Mouse (Mus musculus) embryonic facial prominence, embryonic 10.5 days (tissue): Measurements from ENCODE around the gene Ccdc40. TPM values are rescaled to one million over a fixed set of nuclear protein-coding genes. Genes with fewer than 3 reads are reported as not detected.
A peak's percentile ranks its signal among the peaks of the same experiment; 100 is the strongest.
"Not testable (repeated sequence)": the region's sequence is repeated elsewhere in the genome, so short reads cannot be mapped to it uniquely, and the experiment has no call there.

Experiments
- DNase-seq: peaks from one replicate; pipeline ENCODE4 v3.0.0-alpha.2; 2017; ENCODE audit warnings: low spot score
- H3K27ac ChIP-seq: fragments of 300-500 bp; sonication (generic); replicated peaks from 2 replicates; pipeline ENCODE4 v1.5.1; 2016; ENCODE audit warnings: mild to moderate bottlenecking
- H3K27me3 ChIP-seq: fragments of 300-500 bp; sonication (generic); replicated peaks from 2 replicates; pipeline ENCODE4 v1.6.1; 2016; ENCODE audit warnings: low read depth, mild to moderate bottlenecking; ENCODE audit not compliant: poor library complexity, severe bottlenecking
- H3K36me3 ChIP-seq: fragments of 300-500 bp; sonication (generic); replicated peaks from 2 replicates; pipeline ENCODE4 v1.6.1; 2016; ENCODE audit warnings: mild to moderate bottlenecking, moderate library complexity
- H3K4me1 ChIP-seq: fragments of 300-500 bp; sonication (generic); 2 replicates; pipeline ENCODE4 v1.6.1; 2016
- H3K4me3 ChIP-seq: fragments of 300-500 bp; sonication (generic); 2 replicates; pipeline ENCODE4 v1.5.1; 2016; ENCODE audit warnings: mild to moderate bottlenecking, moderate library complexity
- H3K9me3 ChIP-seq: fragments of 300-500 bp; sonication (generic); 2 replicates; pipeline ENCODE4 v1.6.1; 2016; ENCODE audit warnings: mild to moderate bottlenecking
- WGBS: fragments of 180-500 bp; shearing (Covaris S2); methylation state at CpG from one replicate; pipeline ENCODE4 v1.1.7; 2016; 5-methylcytosine and 5-hydroxymethylcytosine counted together
- polyA plus RNA-seq: library from polyadenylated mRNA; unstranded; fragments of >200 nt; fragmentation: Nextera tagmentation; extraction: Ambion mirVana; gene quantifications from 2 replicates; pipeline ENCODE4 v1.2.1, GENCODE M21; 2016

Ccdc40 gene
- polyA plus RNA-seq, 1 experiment from 2014 or later, result 16.4 TPM

- no peaks in the 10 kb centered on the region for H3K9me3 ChIP-seq
- WGBS, result 91% methylated on average over 8 of the region's 8 CpGs
- H3K27me3 ChIP-seq, result no peaks in the 10 kb centered on the region
- peaks cover 16% of the 10 kb centered on the region for H3K4me1 ChIP-seq
- no peak for DNase-seq
- H3K36me3 ChIP-seq, result peaks cover 33% of the 10 kb centered on the region
- H3K4me3 ChIP-seq, result no peak overlapping the region
- H3K27ac ChIP-seq, result no peak overlapping the region
Measured at GRCm38 (mm10) chr11:119273186-119273930, 45.0 kb downstream of the Ccdc40 start.

DNA sequence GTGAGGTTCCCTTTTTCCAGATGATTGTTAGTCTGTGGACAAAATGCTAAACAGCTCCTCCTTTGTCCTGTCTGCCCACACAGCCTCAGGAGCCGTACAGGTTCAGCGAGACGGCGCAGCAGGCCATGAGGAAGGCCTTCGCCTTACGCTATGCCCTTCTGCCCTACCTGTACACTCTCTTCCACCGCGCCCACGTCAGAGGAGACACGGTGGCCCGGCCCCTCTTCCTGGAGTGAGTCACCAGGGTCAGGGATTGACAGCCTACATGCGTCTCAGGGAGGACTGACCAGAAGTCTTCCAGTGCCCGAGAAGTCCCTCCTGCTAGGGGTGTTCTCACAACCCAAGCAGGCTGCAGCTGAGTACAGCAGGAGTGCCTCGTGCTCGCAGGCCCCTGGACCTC, 52.7 kb downstream of the Ccdc40 start:
- 84% methylated on average over 15 of the region's 15 CpGs for WGBS
- Histone ChIP-seq H3K27me3 (no peaks in the 10 kb centered on the region), H3K9me3 (no peaks in the 10 kb centered on the region), H3K27ac (no peak overlapping the region), H3K36me3 (peaks cover 42% of the 10 kb centered on the region), H3K4me1 (0 out of 2 replicates have a peak, but pooled peaks cover 2% of the 10 kb centered on the region), H3K4me3 (no peak overlapping the region)
- DNase-seq, result no peak

DNA sequence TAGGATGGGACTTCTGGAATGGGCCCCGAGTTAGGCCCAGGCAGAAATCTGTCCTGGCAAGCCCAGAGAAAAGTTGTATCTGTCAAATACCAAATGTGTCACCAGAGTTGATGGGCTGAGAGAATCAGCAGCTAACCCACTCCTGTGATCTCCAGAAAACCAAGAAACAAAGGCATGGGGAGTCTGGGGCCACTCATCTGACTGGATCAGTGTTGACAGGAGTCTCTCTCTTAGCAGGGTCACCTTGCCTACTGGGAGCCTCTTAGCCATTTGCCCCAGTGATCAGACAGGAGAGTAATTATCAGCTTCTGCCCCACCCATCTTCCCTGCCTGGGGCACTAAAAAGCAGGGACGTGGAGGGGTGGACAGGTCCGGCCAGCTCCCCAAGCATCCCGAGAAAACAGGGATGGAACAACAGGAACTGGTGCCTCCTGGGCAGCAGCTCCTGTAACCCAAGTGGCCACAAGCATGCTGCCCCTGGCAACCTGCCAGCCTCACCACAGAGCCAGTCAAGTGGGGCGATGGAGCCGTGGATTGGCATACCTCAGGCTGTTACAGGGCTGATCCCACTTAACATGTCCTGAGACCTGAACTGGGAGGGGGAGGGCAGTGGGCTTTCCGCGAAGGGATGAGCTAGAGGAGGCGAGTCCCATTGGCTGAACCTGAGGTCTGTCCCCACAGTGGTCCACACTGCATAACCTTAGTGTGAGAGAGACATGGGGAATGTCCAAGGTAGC, 57.6 kb downstream of the Ccdc40 start:
- peaks cover 87% of the 10 kb centered on the region for H3K36me3 ChIP-seq
- no peaks in the 10 kb centered on the region for H3K27me3 ChIP-seq
- no peak overlapping the region for H3K27ac ChIP-seq
- no peak for DNase-seq
- H3K4me3 ChIP-seq, result no peak overlapping the region
- 0 out of 2 replicates have a peak, but pooled peaks cover 2% of the 10 kb centered on the region for H3K4me1 ChIP-seq
- H3K9me3 ChIP-seq, result no peaks in the 10 kb centered on the region
- WGBS, result 72% methylated on average over 9 of the region's 9 CpGs

DNA sequence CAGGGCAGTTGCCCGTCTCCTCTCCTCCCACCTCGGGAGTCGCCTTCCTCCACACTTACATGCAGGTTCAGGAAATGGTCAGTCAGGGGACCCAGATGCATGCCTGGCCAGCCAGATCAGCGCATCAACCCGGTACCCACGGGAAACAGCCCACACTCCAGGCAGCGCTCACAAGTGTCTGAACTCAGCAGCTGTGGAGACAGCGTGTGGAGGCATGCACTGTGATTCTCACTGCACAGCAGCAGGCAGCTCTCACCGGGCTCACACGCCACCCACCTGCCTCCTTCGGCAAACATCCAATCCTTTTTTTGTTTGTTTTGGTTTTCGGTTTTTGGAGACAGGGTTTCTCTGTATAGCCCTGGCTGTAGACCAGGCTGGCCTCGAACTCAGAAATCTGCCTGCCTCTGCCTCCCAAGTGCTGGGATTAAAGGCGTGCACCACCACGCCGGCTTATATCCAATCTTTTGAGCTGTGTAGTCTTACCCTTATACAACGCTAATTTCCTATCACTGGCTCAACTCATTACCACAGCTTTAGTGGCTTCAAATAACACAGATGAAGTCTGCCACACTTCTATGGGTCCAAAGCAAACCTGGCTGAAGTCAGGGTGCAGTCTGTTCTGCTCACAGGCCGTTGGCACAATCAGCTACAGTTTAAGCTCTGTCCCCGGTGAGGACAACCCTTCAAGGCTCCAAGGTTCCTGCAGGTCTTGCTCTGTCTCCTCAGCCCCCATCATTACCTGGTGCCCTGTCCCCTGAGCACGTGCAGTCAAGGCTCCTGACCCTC, 59.0 kb downstream of the Ccdc40 start:
- no peak overlapping the region for H3K4me3 ChIP-seq
- 0 out of 2 replicates have a peak, but pooled peaks cover 2% of the 10 kb centered on the region for H3K4me1 ChIP-seq
- WGBS, result 91% methylated on average over 20 of the region's 20 CpGs
- DNase-seq, result no peak
- peaks cover 92% of the 10 kb centered on the region for H3K36me3 ChIP-seq
- H3K27ac ChIP-seq, result no peak overlapping the region
- no peaks in the 10 kb centered on the region for H3K27me3 ChIP-seq
- H3K9me3 ChIP-seq, result no peaks in the 10 kb centered on the region

DNA sequence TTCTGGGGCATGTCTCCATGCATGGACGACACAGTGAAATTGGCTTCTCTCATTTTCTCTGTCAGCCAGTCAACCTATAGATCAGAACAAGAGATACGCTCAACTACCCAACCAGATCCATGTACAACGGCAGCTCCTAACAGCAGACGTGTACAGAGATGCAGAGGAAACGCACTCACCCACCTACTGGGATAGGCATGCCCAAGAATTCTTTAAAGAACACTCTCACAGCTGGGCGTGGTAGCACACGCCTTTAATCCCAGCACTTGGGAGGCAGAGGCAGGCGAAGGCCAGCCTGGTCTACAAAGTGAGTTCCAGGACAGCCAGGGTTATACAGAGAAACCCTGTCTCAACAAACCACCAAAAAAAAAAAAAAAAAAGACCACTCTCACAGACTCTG, 64.5 kb downstream of the Ccdc40 start:
- not testable (repeated sequence) for H3K27ac ChIP-seq, DNase-seq, H3K9me3 ChIP-seq, H3K4me1 ChIP-seq, H3K4me3 ChIP-seq, H3K27me3 ChIP-seq
- WGBS, result 94% methylated on average over 8 of the region's 8 CpGs
- peaks cover 98% of the 10 kb centered on the region for H3K36me3 ChIP-seq

- peak overlapping the region; percentile 99 for H3K4me3 ChIP-seq
- H3K27ac ChIP-seq, result no peak overlapping the region
- peaks cover 17% of the 10 kb centered on the region for H3K4me1 ChIP-seq
- no peaks in the 10 kb centered on the region for H3K9me3 ChIP-seq
- DNase-seq, result no peak
- WGBS, result 85% methylated on average over 6 of the region's 6 CpGs
- no peaks in the 10 kb centered on the region for H3K27me3 ChIP-seq
- peaks cover 53% of the 10 kb centered on the region for H3K36me3 ChIP-seq
Measured at GRCm38 (mm10) chr11:119297996-119298395, 69.6 kb downstream of the Ccdc40 start.

DNA sequence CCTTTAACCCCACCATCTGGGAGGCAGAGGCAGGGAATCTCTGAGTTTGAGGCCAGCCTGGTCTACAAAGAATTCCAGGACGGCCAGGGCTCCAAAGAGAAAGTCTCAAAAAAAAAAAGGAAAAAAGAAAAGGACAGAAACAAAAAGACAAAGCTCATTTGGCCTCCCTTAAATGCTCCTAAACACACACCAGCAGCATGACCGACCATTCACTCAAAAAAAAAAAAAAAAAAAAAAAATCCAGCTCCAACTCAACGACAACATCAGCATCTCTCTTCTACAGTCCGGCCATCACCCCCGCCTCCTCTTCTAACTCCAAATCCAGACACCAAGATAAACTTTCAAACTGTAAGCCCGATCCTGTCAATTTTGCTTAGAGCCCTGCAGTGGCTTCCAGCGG, 70.5 kb downstream of the Ccdc40 start:
- Histone ChIP-seq H3K4me3 (peak overlapping the region; percentile 99), H3K27ac (peak overlapping the region; percentile 97), H3K4me1 (peaks cover 17% of the 10 kb centered on the region), H3K27me3 (0 out of 2 replicates have a peak, but pooled peaks cover 3% of the 10 kb centered on the region), H3K36me3 (peaks cover 44% of the 10 kb centered on the region), H3K9me3 (no peaks in the 10 kb centered on the region)
- DNase-seq, result no peak
- WGBS, result 19% methylated on average over 7 of the region's 7 CpGs

DNA sequence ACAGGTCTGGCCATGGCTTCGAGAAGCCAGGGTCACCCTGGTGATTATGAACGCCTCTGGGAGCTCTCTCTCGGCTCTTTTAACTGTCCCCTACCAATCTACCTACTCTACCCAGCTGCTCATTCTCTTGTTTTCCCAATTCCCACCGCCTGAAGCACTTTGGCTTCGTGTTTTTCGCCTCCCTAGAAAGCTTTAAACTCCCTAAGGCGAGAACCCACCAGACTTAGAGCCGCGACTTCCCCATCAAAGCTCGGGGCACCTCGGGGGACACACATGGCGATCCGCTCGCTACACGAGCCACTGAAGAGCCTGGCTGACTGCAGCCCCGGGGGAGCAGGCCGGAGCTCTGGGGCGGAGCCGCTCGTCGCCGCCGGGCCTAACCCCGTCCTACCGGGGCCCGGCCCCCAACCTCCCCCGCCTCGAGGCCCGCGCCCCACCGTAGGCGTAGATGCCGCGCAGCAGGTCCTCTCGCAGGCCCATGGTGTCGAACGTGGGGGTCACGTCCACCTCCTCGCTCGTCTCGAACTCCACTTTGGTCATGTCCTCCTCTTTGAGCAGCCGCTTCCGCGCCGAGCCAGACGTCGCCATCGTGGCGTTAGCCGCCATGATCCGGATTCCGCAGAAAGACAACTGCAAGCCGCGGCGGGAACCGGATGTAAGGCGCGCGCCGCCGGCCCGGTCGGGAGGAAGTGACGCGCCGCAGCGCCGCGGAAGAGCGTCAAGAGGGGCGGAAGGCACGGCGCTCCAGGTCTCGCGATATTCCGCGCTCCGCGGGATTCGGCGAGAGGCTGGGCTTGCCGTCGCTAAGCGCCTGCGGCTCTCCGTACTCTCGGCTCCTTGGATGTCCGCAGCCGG, 71.2 kb downstream of the Ccdc40 start, which contains the start of gene Eif4a3:
TSS of gene Eif4a3 (minus strand) at position 699 of the 855 bp plus-strand sequence.
- Histone ChIP-seq H3K9me3 (no peaks in the 10 kb centered on the region), H3K4me3 (peak within 1 kb of the TSS; percentile 99), H3K4me1 (peaks cover 17% of the 10 kb centered on the region), H3K27me3 (peaks cover 10% of the 10 kb centered on the region; the same call in 1 of the 2 replicates), H3K27ac (peak within 1 kb of the TSS; percentile 97), H3K36me3 (peaks cover 37% of the 10 kb centered on the region)
- under 1% methylated on average over 89 of the region's 89 CpGs for WGBS
- peak; percentile 98 for DNase-seq

- H3K27me3 ChIP-seq, result peaks cover 18% of the 10 kb centered on the region; the same call in 1 of the 2 replicates
Measured at GRCm38 (mm10) chr11:119300246-119300935, 72.0 kb downstream of the Ccdc40 start.

GRCm38 (mm10) chr11:119300986-119301385, 72.6 kb downstream of the Ccdc40 start:
- H3K36me3 ChIP-seq, result peaks cover 23% of the 10 kb centered on the region
- H3K27me3 ChIP-seq, result peaks cover 19% of the 10 kb centered on the region; the same call in 1 of the 2 replicates
- no peak for DNase-seq
- peak overlapping the region; percentile 99 for H3K4me3 ChIP-seq
- no peaks in the 10 kb centered on the region for H3K9me3 ChIP-seq
- peaks cover 17% of the 10 kb centered on the region for H3K4me1 ChIP-seq
- 34% methylated on average over 2 of the region's 2 CpGs for WGBS
- H3K27ac ChIP-seq, result no peak overlapping the region

More at GRCm38 (mm10) chr11:119300246-119300935, 72.0 kb downstream of the Ccdc40 start:
- Histone ChIP-seq H3K9me3 (no peaks in the 10 kb centered on the region), H3K4me3 (peak overlapping the region; percentile 99), H3K4me1 (peaks cover 17% of the 10 kb centered on the region), H3K27ac (peak overlapping the region; percentile 97), H3K36me3 (peaks cover 29% of the 10 kb centered on the region)
- DNase-seq, result no peak
- 1% methylated on average over 31 of the region's 31 CpGs for WGBS
